Mouse (Mus musculus) cerebellum, adult 9-10 months (tissue): Measurements from ENCODE around the gene 5530401A14Rik.
A peak's percentile ranks its signal among the peaks of the same experiment; 100 is the strongest.

Experiments used
- DNase-seq: peaks from one replicate; pipeline ENCODE4 v3.0.0; 2022

The 5530401A14Rik gene

GRCm38 (mm10) chr11:81937516-81937915 is 77.0 kb downstream of the 5530401A14Rik start:
- DNase-seq, result no peak

DNA sequence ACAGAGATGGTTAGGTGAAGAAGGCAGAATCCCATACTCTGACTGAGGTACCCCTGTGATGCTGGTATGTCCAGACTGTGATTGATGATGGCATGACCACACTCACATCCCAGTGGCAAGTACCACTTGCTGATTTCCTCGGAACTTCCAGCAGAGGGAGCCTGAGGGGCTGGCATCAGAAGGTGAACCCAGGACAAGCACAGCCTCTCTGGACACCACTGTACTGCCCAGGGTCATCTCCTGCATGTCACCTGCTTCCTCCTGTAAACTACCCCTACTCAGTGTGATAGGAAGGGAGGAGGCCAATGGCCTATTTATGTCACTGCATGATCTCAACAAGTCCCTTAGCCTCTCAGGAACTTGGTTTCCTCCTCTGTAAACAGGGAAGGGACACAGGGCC is 80.5 kb downstream of the 5530401A14Rik start:
- peak; percentile 1 for DNase-seq

GRCm38 (mm10) chr11:81942167-81942566 is 81.7 kb downstream of the 5530401A14Rik start:
- DNase-seq, result no peak
